Mouse (Mus musculus) limb, embryonic 14.5 days (tissue): ENCODE data around the gene Trpc4. TPM values are rescaled to one million over a fixed set of nuclear protein-coding genes. Genes with fewer than 3 reads are reported as not detected.

Source experiments
- ATAC-seq: fragments of 200-750 bp; cut with Nextera tagmentation; 2 replicates; pipeline ENCODE4 v1.8.0; 2017; ENCODE audit warnings: low read depth, moderate number of reproducible peaks, moderate TSS enrichment; ENCODE audit not compliant: low FRiP score
- DNase-seq: peaks from one replicate; pipeline ENCODE4 v3.0.0-alpha.2; 2015; ENCODE audit warnings: low spot score
- H3K27ac ChIP-seq: fragments of 300-500 bp; sonication (generic); replicated peaks from 2 replicates; pipeline ENCODE4 v1.5.1; 2014; ENCODE audit warnings: low read depth, mild to moderate bottlenecking, low read length, moderate library complexity, mixed read lengths
- H3K27me3 ChIP-seq: fragments of 300-500 bp; sonication (generic); 2 replicates; pipeline ENCODE4 v1.6.1; 2014; ENCODE audit warnings: low read length, mixed read lengths; ENCODE audit not compliant: control insufficient read depth, insufficient read depth
- H3K36me3 ChIP-seq: fragments of 300-500 bp; sonication (generic); 2 replicates; pipeline ENCODE4 v1.6.1; 2014; ENCODE audit warnings: mild to moderate bottlenecking, low read length, moderate library complexity, mixed read lengths; ENCODE audit not compliant: control insufficient read depth, insufficient read depth
- H3K4me1 ChIP-seq: fragments of 300-500 bp; sonication (generic); 2 replicates; pipeline ENCODE4 v1.6.1; 2014; ENCODE audit warnings: antibody characterized with exemption, low read length, mixed read lengths; ENCODE audit not compliant: control insufficient read depth, insufficient read depth
- H3K4me2 ChIP-seq: fragments of 300-500 bp; sonication (generic); replicated peaks from 2 replicates; pipeline ENCODE4 v1.6.1; 2014; ENCODE audit warnings: low read depth, mild to moderate bottlenecking, low read length, moderate library complexity; ENCODE audit not compliant: severe bottlenecking
- H3K4me3 ChIP-seq: fragments of 300-500 bp; sonication (generic); replicated peaks from 2 replicates; pipeline ENCODE4 v1.5.1; 2014; ENCODE audit warnings: low read length
- H3K9ac ChIP-seq: fragments of 300-500 bp; sonication (generic); 2 replicates; pipeline ENCODE4 v1.6.1; 2014; ENCODE audit warnings: mild to moderate bottlenecking, low read depth, low read length, moderate library complexity; ENCODE audit not compliant: severe bottlenecking
- H3K9me3 ChIP-seq: fragments of 300-500 bp; sonication (generic); 2 replicates; pipeline ENCODE4 v1.6.1; 2016; ENCODE audit warnings: low read length; ENCODE audit not compliant: control insufficient read depth
- POLR2A ChIP-seq: fragments of 200-500 bp; IDR thresholded peaks from 2 replicates; pipeline ENCODE4 v1.8.0; 2012; ENCODE audit warnings: inconsistent platforms, mild to moderate bottlenecking, moderate library complexity, borderline replicate concordance; ENCODE audit not compliant: insufficient read depth, insufficient read length; ENCODE audit errors: extremely low read depth
- WGBS: fragments of 180-500 bp; shearing (Covaris S2); extraction: QIAGEN DNeasy Blood & Tissue Kit; methylation state at CpG from one replicate; pipeline ENCODE4 v1.1.7; 2014; 5-methylcytosine and 5-hydroxymethylcytosine counted together
- polyA plus RNA-seq, 2 experiments: library from polyadenylated mRNA; depleted of rRNA in 1 of 2; stranded (reverse) in 1 of 2; unstranded in 1 of 2; fragments of >200 nt; fragmentation: Nextera tagmentation in 1 of 2; extraction: Ambion mirVana in 1 of 2; gene quantifications; 2 replicates each; pipeline versions ENCODE4 v1.2.1 to v1.2.3; 2012 to 2014

Gene Trpc4
- polyA plus RNA-seq, 2 experiments, result 0.97 to 1.7 TPM

DNA sequence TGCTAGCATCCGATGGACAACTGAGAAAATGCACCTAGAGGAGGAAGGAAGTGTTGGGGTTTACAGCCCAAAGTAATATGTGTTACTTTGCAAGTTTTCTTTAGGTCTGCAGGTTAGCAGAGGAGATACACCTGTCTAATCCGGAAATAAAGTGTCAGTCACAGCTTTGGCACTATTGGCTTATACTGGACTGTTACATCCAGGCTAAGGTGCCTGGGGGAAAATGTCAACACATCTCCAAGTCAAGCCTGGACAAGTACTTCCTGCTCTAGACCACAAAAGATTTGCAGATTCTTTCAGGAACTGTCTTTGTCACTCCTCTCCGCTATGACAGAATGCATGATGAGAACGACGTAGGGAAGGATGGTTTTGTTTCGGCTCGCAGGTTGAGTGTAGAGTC lies 83.6 kb downstream of the Trpc4 start:
- WGBS, result 86% methylated on average over 7 of the region's 7 CpGs
- H3K27ac ChIP-seq, result no peak overlapping the region
- no peaks in the 10 kb centered on the region for H3K27me3 ChIP-seq
- H3K4me3 ChIP-seq, result no peak overlapping the region
- H3K9ac ChIP-seq, result no peak overlapping the region
- no peaks in the 10 kb centered on the region for H3K4me1 ChIP-seq
- no peak for TF ChIP-seq POLR2A
- DNase-seq (no peak), ATAC-seq (no peak)
- no peaks in the 10 kb centered on the region for H3K36me3 ChIP-seq
- H3K4me2 ChIP-seq, result no peak overlapping the region
- H3K9me3 ChIP-seq, result peaks cover 7% of the 10 kb centered on the region; the same call in 1 of the 2 replicates

DNA sequence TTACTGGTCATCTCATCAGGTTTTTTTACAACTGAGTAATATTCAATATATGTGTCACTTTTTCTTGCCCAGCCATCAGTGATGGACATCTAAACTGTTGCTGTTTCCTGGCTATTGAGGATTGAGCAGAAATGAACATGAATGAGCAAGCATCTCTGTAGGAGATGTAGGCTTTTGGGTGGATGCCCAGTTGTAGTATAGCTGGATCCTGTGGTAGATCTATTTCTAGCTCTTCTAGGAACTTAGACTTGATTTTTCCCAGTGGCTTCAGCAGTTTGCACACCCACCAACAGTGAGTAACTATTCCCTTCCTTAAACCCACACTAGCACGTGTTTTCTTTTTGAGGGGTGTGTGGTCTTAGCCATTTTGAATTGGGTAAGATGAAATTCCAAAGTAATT lies 87.3 kb downstream of the Trpc4 start:
- ATAC-seq, result no peak
- TF ChIP-seq POLR2A, result no peak

DNA sequence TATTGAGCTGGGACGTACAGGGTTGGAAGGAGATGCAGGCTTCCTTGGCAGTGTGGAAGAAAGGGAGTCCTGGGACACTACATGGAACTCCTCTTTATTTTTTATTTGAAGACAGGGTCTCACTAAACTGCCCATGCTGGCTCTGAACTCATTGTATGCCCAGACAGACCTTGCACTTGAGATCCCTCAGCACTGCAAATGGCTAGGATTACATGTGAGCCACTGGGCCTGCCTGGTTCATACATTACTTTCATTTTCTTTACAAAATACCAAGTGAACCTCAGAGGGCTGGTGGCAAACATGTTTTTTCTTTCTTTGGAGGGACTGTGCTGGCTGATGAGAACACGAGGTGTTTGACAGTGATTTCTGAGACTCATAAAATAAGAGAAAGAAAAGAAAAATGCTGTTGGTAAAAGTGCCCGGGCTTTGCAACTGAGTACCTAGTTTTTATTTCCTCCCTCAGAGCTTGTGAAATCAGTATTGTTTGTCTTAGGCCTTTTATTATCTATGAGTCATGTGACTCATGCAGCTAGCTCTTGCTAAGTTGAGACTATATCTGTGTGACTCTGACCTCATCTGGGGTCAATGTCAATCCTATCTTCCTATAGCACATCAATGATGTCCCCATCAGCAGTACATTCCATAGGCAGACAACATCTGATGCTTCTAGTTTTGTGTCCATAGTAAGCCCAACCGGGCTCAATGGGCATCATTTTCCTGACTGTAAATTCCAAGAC lies 89.1 kb downstream of the Trpc4 start:
- Histone ChIP-seq H3K4me3 (no peak overlapping the region), H3K27me3 (no peaks in the 10 kb centered on the region), H3K9me3 (peaks cover 7% of the 10 kb centered on the region; the same call in 1 of the 2 replicates), H3K27ac (no peak overlapping the region), H3K36me3 (no peaks in the 10 kb centered on the region), H3K4me2 (no peak overlapping the region), H3K9ac (no peak overlapping the region), H3K4me1 (no peaks in the 10 kb centered on the region)
- DNase-seq (no peak), ATAC-seq (no peak)
- 67% methylated on average over 4 of the region's 4 CpGs for WGBS
- TF ChIP-seq POLR2A, result no peak

More for the DNA sequence above, 87.3 kb downstream of the Trpc4 start:
- Histone ChIP-seq H3K9me3 (peaks cover 7% of the 10 kb centered on the region; the same call in 1 of the 2 replicates), H3K9ac (no peak overlapping the region), H3K36me3 (no peaks in the 10 kb centered on the region), H3K4me1 (no peaks in the 10 kb centered on the region), H3K4me3 (no peak overlapping the region), H3K27me3 (no peaks in the 10 kb centered on the region), H3K4me2 (no peak overlapping the region), H3K27ac (no peak overlapping the region)
- DNase-seq, result no peak
- 79% methylated on average over 1 of the region's 1 CpGs for WGBS

DNA sequence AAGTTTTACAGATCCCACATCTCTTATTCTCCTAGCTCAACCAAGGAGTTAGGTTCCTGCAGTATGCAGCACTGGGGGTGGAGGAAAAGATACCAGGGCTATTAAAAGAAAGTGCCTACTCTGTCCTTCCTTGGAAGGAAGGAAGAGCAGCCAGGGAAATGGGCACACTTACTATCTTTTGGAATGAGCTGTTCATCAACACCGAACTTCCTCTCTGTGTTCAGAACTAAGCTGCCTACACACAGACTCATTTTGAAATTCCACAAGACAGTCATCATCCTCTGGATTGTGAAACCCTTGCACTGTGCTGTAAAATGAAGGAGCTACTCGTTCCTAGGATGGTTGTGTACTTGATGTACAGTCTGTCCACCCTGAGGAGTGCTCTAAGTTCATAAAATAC lies 90.6 kb downstream of the Trpc4 start:
- Histone ChIP-seq H3K4me2 (no peak overlapping the region), H3K9me3 (peaks cover 7% of the 10 kb centered on the region; the same call in 1 of the 2 replicates), H3K9ac (no peak overlapping the region), H3K27ac (no peak overlapping the region), H3K36me3 (no peaks in the 10 kb centered on the region), H3K27me3 (no peaks in the 10 kb centered on the region), H3K4me1 (no peaks in the 10 kb centered on the region), H3K4me3 (no peak overlapping the region)
- DNase-seq (no peak), ATAC-seq (no peak)
- no peak for TF ChIP-seq POLR2A
- 70% methylated on average over 2 of the region's 2 CpGs for WGBS

DNA sequence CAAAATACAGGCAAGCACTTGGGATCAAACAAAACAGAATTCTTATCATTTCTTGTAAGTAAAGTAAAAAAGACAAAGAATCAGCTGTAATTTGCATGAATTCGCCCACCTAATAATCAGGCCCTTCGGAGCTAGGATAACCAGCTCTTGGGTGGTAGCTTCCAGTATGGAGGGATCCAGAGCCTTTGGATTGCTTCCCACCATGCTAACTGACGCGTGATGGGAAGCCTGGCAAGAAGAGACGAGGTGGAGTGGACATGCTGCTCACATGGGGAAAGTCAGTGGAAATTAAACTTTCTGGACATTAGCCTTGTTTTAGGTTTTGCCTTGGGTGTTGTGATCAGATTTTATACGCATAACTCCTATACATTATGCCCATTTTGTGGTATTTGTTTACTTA lies 93.5 kb downstream of the Trpc4 start:
- Histone ChIP-seq H3K27me3 (no peaks in the 10 kb centered on the region), H3K36me3 (no peaks in the 10 kb centered on the region), H3K9me3 (no peaks in the 10 kb centered on the region), H3K9ac (no peak overlapping the region), H3K4me2 (no peak overlapping the region), H3K4me3 (no peak overlapping the region), H3K27ac (no peak overlapping the region), H3K4me1 (no peaks in the 10 kb centered on the region)
- TF ChIP-seq POLR2A, result no peak
- DNase-seq (no peak), ATAC-seq (no peak)
- WGBS, result 88% methylated on average over 6 of the region's 6 CpGs
